Mouse (Mus musculus) cerebellum, postnatal 25 days (tissue): Measurements from ENCODE around the gene S100pbp.

Experiments used
- DNase-seq, 2 experiments: peaks; one replicate each; pipeline ENCODE4 v3.0.0; 2021; ENCODE audit warnings: mixed read lengths in 2 of 2

The S100pbp gene

GRCm38 (mm10) chr4:129220376-129221089 is 31.0 kb upstream of the S100pbp start:
- peak; percentile 84 to 86 for DNase-seq

- DNase-seq = no peak
Measured at GRCm38 (mm10) chr4:129219198-129219597, 29.7 kb upstream of the S100pbp start.

- no peak for DNase-seq
Measured at GRCm38 (mm10) chr4:129218569-129219175, 29.1 kb upstream of the S100pbp start.

- DNase-seq = peak in 1 of 2 experiments; percentile 58
Measured at GRCm38 (mm10) chr4:129212486-129212885, 23.0 kb upstream of the S100pbp start.

- DNase-seq = no peak
Measured at GRCm38 (mm10) chr4:129211461-129211860, 21.9 kb upstream of the S100pbp start.

- peak; percentile 32 to 37 for DNase-seq
Measured at GRCm38 (mm10) chr4:129209504-129209903, 20.0 kb upstream of the S100pbp start.

- no peak for DNase-seq
Measured at GRCm38 (mm10) chr4:129206792-129207191, 17.3 kb upstream of the S100pbp start.

GRCm38 (mm10) chr4:129204655-129205054 is 15.1 kb upstream of the S100pbp start:
- no peak for DNase-seq

- DNase-seq = no peak
Measured at GRCm38 (mm10) chr4:129197514-129197913, 8.0 kb upstream of the S100pbp start.

- DNase-seq = no peak
Measured at GRCm38 (mm10) chr4:129194280-129194679, 4.8 kb upstream of the S100pbp start.

- no peak for DNase-seq
Measured at GRCm38 (mm10) chr4:129191691-129192090, 2.2 kb upstream of the S100pbp start.

GRCm38 (mm10) chr4:129190538-129190937 is 1.0 kb upstream of the S100pbp start:
- DNase-seq = peak; percentile 31 to 45

- DNase-seq = peak; percentile 75 to 79
Measured at GRCm38 (mm10) chr4:129188803-129189541, 555 bp downstream of the S100pbp start.

- DNase-seq = no peak
Measured at GRCm38 (mm10) chr4:129188041-129188659, 1.4 kb downstream of the S100pbp start.

- no peak for DNase-seq
Measured at GRCm38 (mm10) chr4:129179560-129179959, 10.0 kb downstream of the S100pbp start.

GRCm38 (mm10) chr4:129172529-129172928 is 17.0 kb downstream of the S100pbp start:
- no peak for DNase-seq

- peak; percentile 65 to 69 for DNase-seq
Measured at GRCm38 (mm10) chr4:129161581-129162255, 27.8 kb downstream of the S100pbp start.

GRCm38 (mm10) chr4:129161076-129161475 is 28.5 kb downstream of the S100pbp start:
- no peak for DNase-seq

- DNase-seq = no peak
Measured at GRCm38 (mm10) chr4:129158549-129158948, 31.0 kb downstream of the S100pbp start.

- DNase-seq = no peak
Measured at GRCm38 (mm10) chr4:129157541-129157940, 32.0 kb downstream of the S100pbp start.

- DNase-seq = no peak
Measured at GRCm38 (mm10) chr4:129151276-129151811, 38.2 kb downstream of the S100pbp start.

GRCm38 (mm10) chr4:129149321-129149720 is 40.2 kb downstream of the S100pbp start:
- DNase-seq = no peak
